Mouse (Mus musculus) embryonic facial prominence, embryonic 13.5 days (tissue): ENCODE results near the gene Kndc1. TPM values are rescaled to one million over a fixed set of nuclear protein-coding genes. Genes with fewer than 3 reads are reported as not detected.
A peak's percentile ranks its signal among the peaks of the same experiment; 100 is the strongest.

Source experiments
- ATAC-seq: fragments of 200-750 bp; cut with Nextera tagmentation; 2 replicates; pipeline ENCODE4 v1.8.0; 2017; ENCODE audit warnings: low read depth; ENCODE audit not compliant: insufficient number of reproducible peaks, insufficient read depth, low FRiP score, low TSS enrichment
- H3K27ac ChIP-seq: fragments of 300-500 bp; sonication (generic); 2 replicates; pipeline ENCODE4 v1.5.1; 2015; ENCODE audit warnings: moderate library complexity, mild to moderate bottlenecking, inconsistent platforms
- H3K27me3 ChIP-seq: fragments of 300-500 bp; sonication (generic); 2 replicates; pipeline ENCODE4 v1.6.1; 2015; ENCODE audit warnings: mild to moderate bottlenecking, inconsistent platforms
- H3K36me3 ChIP-seq: fragments of 300-500 bp; sonication (generic); 2 replicates; pipeline ENCODE4 v1.6.1; 2015; ENCODE audit warnings: mild to moderate bottlenecking, inconsistent platforms
- H3K4me1 ChIP-seq: fragments of 300-500 bp; sonication (generic); 2 replicates; pipeline ENCODE4 v1.6.1; 2015; ENCODE audit warnings: inconsistent platforms
- H3K4me2 ChIP-seq: fragments of 300-500 bp; sonication (generic); 2 replicates; pipeline ENCODE4 v1.6.1; 2015; ENCODE audit warnings: moderate library complexity, mild to moderate bottlenecking, inconsistent platforms
- H3K4me3 ChIP-seq: fragments of 300-500 bp; sonication (generic); 2 replicates; pipeline ENCODE4 v1.5.1; 2015; ENCODE audit warnings: mild to moderate bottlenecking, inconsistent platforms
- H3K9ac ChIP-seq: fragments of 300-500 bp; sonication (generic); 2 replicates; pipeline ENCODE4 v1.6.1; 2015; ENCODE audit warnings: mild to moderate bottlenecking, inconsistent platforms
- H3K9me3 ChIP-seq: fragments of 300-500 bp; sonication (generic); 2 replicates; pipeline ENCODE4 v1.6.1; 2016; ENCODE audit warnings: inconsistent platforms
- WGBS: fragments of 180-500 bp; shearing (Covaris S2); methylation state at CpG from one replicate; pipeline ENCODE4 v1.1.7; 2015; ENCODE audit warnings: mixed read lengths; 5-methylcytosine and 5-hydroxymethylcytosine counted together
- polyA plus RNA-seq: library from polyadenylated mRNA; unstranded; fragments of >200 nt; fragmentation: Nextera tagmentation; extraction: Ambion mirVana; gene quantifications from 2 replicates; pipeline ENCODE4 v1.2.1, GENCODE M21; 2015

Kndc1 gene
- polyA plus RNA-seq, result 0.11 and 0.15 TPM in 2 replicates

DNA sequence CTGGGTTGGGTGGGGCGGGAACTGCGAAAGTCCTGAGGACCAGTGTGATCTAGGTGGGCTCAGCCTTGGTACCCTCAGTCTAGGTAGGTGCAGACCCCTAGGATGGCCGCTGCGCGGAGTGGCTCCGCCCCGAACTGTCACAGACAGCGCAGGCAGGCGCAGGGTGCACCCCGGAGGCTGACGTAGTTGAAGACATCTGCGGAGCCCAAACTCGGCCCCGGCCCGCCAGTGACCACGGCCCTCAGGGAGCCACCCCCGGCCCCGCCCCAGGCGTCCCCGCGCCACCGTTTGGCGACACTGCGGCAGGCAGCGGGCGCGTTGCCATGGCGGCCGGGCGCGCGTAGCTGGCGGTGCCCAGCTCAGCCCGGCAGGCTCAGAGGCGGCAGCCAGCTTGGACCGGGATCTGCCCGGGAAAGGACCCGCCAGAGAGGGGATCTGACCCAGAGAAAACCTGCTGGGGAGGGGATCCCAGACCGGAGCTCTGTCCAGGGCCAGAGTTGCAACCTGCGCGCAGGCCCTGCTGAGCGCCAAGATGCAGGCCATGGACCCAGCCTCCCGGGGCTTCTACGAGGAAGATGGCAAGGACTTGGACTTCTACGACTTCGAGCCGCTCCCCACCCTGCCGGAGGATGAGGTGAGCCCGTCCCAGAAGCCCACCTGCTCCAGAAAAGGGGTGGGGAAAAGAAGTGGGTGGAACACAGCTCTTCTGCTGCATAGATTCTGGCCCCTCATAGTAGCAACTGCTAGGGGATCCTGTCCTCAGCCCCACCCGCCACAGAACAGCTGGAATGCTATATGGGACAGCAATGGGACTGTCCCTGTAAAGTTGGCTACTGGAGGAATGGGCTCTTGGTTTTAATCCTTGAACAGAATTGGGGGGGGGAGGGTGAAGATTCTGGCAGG, at the start of gene Kndc1:
Kndc1 (plus strand) TSS at position 42 of the 903 bp plus-strand sequence.
- H3K27me3 ChIP-seq, result peaks cover 81% of the 10 kb centered on the region

DNA sequence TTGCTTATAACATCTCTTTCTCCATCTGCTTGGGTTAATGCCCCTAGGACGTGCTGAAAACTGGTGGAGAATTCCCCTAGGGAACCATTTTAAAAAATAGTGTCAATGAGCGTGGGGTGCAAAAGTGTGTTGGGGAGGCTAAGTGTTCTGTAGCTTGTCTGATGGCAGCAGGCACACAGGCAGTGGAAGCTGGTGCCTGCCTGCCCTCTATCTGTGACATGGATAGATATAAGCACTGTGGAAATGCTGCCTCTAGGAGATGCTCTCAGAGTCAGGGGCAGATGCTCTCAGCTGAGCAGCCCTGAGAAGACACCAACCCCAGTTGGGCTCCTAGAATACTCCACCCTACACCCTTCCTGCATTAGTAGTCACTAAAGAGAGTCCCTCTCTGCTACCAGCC, 49.4 kb upstream of the Kndc1 start:
- H3K4me3 ChIP-seq, result no peak overlapping the region
- no peak for ATAC-seq
- H3K4me1 ChIP-seq, result no peaks in the 10 kb centered on the region
- WGBS, result 75% methylated on average over 2 of the region's 2 CpGs
- H3K36me3 ChIP-seq, result no peaks in the 10 kb centered on the region
- no peak overlapping the region for H3K9ac ChIP-seq
- no peaks in the 10 kb centered on the region for H3K9me3 ChIP-seq
- no peak overlapping the region for H3K27ac ChIP-seq
- H3K4me2 ChIP-seq, result no peak overlapping the region
- no peaks in the 10 kb centered on the region for H3K27me3 ChIP-seq

More for the DNA sequence above, at the start of gene Kndc1:
- H3K27ac ChIP-seq, result no peak within 1 kb of the TSS
- no peaks in the 10 kb centered on the region for H3K9me3 ChIP-seq
- peak within 1 kb of the TSS; percentile 95 for H3K4me2 ChIP-seq
- no peaks in the 10 kb centered on the region for H3K36me3 ChIP-seq
- under 1% methylated on average over 50 of the region's 50 CpGs for WGBS
- ATAC-seq, result no peak
- H3K4me3 ChIP-seq, result peak within 1 kb of the TSS; percentile 51
- peak within 1 kb of the TSS; percentile 67 for H3K9ac ChIP-seq
- H3K4me1 ChIP-seq, result peaks cover 11% of the 10 kb centered on the region; the same call in 1 of the 2 replicates

DNA sequence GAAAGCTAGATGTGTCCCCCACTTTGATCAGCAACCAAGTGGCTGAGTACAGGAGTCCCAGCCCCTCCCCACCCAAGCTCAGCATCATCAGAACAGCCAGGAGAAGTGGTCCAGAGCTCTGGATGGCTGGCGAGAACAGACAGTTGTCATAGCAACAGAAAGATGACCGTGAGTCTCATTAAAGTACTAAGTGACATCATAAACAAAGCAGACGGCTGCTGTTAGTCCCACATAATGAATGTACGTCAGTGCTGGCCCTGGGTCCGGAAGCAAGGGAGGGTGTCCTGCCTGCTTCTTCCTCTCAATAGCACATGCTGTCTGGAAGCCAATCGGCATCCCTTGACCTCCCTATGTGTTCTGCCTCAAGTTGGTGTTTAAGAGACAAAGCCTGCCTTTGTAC, 44.3 kb upstream of the Kndc1 start:
- Histone ChIP-seq H3K4me3 (no peak overlapping the region), H3K9ac (no peak overlapping the region), H3K4me2 (no peak overlapping the region), H3K27me3 (no peaks in the 10 kb centered on the region; the same call in 1 of the 2 replicates), H3K36me3 (no peaks in the 10 kb centered on the region), H3K9me3 (no peaks in the 10 kb centered on the region), H3K27ac (no peak overlapping the region), H3K4me1 (no peaks in the 10 kb centered on the region)
- ATAC-seq, result no peak
- 20% methylated on average over 6 of the region's 6 CpGs for WGBS

DNA sequence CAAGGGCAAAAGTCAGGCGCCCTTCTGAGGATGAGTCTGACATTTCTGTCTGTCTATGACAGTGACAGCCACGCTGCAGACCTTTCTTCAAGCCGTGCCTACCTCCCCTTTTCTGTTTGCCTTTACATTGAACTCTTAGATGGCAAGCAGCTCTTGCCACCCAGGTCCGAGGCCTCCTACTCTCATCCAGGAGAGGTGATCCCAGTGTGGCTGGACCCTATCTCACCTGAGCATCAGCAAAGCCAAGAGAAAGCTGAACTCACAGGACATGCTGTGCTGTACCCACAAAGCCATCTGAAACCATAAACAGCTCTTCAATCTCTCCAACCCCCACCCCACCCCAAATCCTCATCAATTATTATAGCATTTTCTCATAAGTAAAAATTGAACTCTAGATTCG, 43.8 kb upstream of the Kndc1 start:
- no peaks in the 10 kb centered on the region for H3K36me3 ChIP-seq
- H3K4me2 ChIP-seq, result no peak overlapping the region
- no peak overlapping the region for H3K4me3 ChIP-seq
- ATAC-seq, result no peak
- no peaks in the 10 kb centered on the region; the same call in 1 of the 2 replicates for H3K27me3 ChIP-seq
- WGBS, result 67% methylated on average over 5 of the region's 5 CpGs
- no peaks in the 10 kb centered on the region for H3K9me3 ChIP-seq
- H3K27ac ChIP-seq, result no peak overlapping the region
- no peaks in the 10 kb centered on the region for H3K4me1 ChIP-seq
- H3K9ac ChIP-seq, result no peak overlapping the region

DNA sequence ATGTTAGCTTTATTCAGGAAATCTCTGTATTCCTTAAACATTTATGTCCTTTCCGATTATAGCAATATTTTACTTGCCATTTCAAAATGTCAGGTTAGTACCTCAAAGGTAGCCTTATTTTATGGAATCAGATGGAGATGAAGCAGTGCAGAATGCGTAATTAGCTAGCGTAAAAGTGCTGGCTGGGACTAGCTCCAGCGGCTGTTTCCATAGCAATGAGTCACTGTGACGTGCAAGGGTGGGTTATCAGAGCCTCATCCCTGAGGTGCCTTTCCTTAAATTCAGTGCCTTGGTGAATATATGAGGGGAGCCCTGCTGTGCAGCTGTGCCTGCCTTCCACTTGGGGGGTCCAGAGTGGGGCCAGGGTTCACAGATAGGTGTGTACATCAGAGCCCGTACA, 43.4 kb upstream of the Kndc1 start:
- 59% methylated on average over 6 of the region's 6 CpGs for WGBS
- Histone ChIP-seq H3K4me1 (no peaks in the 10 kb centered on the region), H3K4me3 (no peak overlapping the region), H3K27me3 (no peaks in the 10 kb centered on the region; the same call in 1 of the 2 replicates), H3K36me3 (no peaks in the 10 kb centered on the region), H3K9me3 (no peaks in the 10 kb centered on the region), H3K9ac (no peak overlapping the region), H3K4me2 (no peak overlapping the region), H3K27ac (no peak overlapping the region)
- ATAC-seq, result no peak

DNA sequence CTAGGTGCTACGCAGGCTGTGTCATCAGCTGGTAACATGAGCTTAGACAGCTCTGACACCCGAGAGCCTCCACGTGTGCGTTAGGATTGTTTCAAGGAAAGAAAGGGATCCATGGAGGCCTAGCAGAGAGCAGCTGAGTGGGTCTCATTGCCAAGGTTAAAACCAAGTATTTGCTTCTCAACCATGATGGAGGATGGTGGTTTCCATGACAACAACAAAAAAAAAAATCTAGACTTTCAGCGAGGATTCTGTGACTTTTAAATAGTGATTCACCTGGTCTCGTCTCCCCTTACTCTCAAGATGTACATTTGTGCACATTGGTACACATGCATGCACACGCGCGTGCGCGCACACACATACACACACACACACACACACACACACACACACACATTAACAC, 39.2 kb upstream of the Kndc1 start:
- H3K4me1 ChIP-seq, result no peaks in the 10 kb centered on the region
- no peak overlapping the region for H3K27ac ChIP-seq
- no peak overlapping the region for H3K9ac ChIP-seq
- H3K4me2 ChIP-seq, result no peak overlapping the region
- H3K4me3 ChIP-seq, result no peak overlapping the region
- no peak for ATAC-seq
- no peaks in the 10 kb centered on the region for H3K9me3 ChIP-seq
- WGBS, result 68% methylated on average over 11 of the region's 11 CpGs
- no peaks in the 10 kb centered on the region; the same call in 1 of the 2 replicates for H3K27me3 ChIP-seq
- H3K36me3 ChIP-seq, result no peaks in the 10 kb centered on the region

DNA sequence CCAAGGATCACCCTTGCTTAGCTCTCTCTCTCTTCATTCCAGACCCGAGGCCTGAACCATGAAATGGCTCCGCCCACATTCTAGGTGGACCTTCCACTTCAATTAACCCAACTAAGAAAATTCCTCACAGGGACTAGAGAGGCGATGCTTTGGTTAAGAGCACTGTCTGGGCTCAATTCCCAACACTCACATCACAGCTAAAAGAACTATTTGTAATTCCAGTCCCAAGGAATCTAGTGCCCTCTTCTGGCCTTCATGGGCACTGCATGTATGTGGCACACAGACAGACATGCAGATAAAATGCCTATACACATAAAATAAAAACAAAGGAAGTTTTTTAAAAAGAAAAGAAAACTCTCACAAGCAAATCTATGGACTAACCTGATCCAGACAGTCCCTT, 33.1 kb upstream of the Kndc1 start:
- H3K4me3 ChIP-seq, result no peak overlapping the region
- 20% methylated on average over 3 of the region's 3 CpGs for WGBS
- H3K27me3 ChIP-seq, result no peaks in the 10 kb centered on the region
- no peaks in the 10 kb centered on the region for H3K4me1 ChIP-seq
- no peaks in the 10 kb centered on the region for H3K36me3 ChIP-seq
- no peak for ATAC-seq
- no peak overlapping the region for H3K4me2 ChIP-seq
- no peak overlapping the region for H3K9ac ChIP-seq
- no peak overlapping the region for H3K27ac ChIP-seq
- no peaks in the 10 kb centered on the region for H3K9me3 ChIP-seq

DNA sequence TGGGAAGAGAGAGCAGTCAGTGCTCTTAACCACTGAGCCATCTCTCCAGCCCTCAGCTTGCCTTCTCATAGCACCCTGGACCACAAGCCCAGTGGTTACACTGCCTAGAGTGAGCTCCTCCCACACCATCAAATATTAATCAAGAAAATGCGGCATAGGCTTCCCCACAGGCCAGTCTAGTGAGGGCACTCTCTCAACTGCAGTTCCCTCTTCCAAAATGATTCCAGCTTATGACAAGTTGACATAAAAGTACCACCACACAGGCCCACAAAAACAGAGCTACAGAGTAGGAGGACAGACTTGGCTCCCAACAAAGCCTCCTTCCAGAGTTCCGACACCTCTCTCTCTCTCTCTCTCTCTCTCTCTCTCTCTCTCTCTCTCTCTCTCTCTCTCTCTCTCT, 31.4 kb upstream of the Kndc1 start:
- WGBS, result 71% methylated on average over 2 of the region's 2 CpGs
- Histone ChIP-seq H3K9ac (no peak overlapping the region), H3K27me3 (no peaks in the 10 kb centered on the region)

DNA sequence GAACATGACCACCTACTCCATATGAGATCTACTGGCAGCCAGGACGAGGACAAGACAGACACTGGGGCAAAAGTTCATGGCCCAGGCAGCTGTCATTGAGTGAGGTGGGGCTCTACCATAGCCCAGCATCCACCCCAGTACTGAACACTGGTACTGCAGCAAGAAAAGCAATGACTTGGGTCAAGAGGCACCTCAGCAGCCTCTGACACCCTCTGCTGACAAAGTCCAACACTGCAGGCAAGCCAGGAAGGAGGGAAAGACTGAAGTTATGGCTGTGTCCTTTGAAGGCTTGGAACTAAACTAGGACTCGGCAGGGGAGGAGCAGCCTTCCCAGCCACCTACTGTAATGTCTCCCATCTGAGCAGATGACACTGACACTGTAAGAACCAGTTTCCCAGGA, 30.2 kb upstream of the Kndc1 start:
- no peaks in the 10 kb centered on the region for H3K4me1 ChIP-seq
- no peak for ATAC-seq
- WGBS, result 48% methylated on average over 2 of the region's 2 CpGs
- no peaks in the 10 kb centered on the region for H3K9me3 ChIP-seq
- H3K4me3 ChIP-seq, result no peak overlapping the region
- no peak overlapping the region for H3K9ac ChIP-seq
- H3K27ac ChIP-seq, result no peak overlapping the region
- H3K27me3 ChIP-seq, result no peaks in the 10 kb centered on the region
- no peaks in the 10 kb centered on the region for H3K36me3 ChIP-seq
- H3K4me2 ChIP-seq, result no peak overlapping the region

More for the DNA sequence above, 31.4 kb upstream of the Kndc1 start:
- H3K27ac ChIP-seq, result no peak overlapping the region
- ATAC-seq, result no peak
- no peaks in the 10 kb centered on the region for H3K4me1 ChIP-seq
- no peak overlapping the region for H3K4me3 ChIP-seq
- no peaks in the 10 kb centered on the region for H3K36me3 ChIP-seq
- H3K4me2 ChIP-seq, result no peak overlapping the region
- H3K9me3 ChIP-seq, result no peaks in the 10 kb centered on the region

DNA sequence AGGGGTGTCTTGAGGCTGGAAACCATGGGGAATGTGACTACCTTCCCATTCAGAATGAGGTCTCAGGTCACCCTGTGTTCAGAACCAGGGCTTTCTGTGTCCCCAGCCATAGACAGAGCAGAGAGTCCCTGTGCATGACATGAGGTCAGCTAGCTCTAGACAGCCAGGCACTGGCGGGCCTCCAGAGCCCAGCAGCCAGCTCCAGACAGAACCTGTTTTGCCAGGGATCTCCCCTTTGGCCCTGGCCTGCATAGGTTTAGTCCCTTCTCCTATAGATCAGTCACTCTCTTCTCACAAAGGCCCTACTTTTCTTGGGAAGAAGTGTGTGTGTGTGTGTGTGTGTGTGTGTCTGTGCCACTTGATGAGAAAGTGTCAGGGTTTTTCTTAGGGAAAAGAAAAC, 29.6 kb upstream of the Kndc1 start:
- Histone ChIP-seq H3K4me2 (no peak overlapping the region), H3K27me3 (no peaks in the 10 kb centered on the region), H3K4me1 (no peaks in the 10 kb centered on the region), H3K36me3 (no peaks in the 10 kb centered on the region), H3K9ac (no peak overlapping the region), H3K9me3 (no peaks in the 10 kb centered on the region), H3K27ac (no peak overlapping the region), H3K4me3 (no peak overlapping the region)
- WGBS, result 68% methylated on average over 1 of the region's 1 CpGs
- no peak for ATAC-seq

DNA sequence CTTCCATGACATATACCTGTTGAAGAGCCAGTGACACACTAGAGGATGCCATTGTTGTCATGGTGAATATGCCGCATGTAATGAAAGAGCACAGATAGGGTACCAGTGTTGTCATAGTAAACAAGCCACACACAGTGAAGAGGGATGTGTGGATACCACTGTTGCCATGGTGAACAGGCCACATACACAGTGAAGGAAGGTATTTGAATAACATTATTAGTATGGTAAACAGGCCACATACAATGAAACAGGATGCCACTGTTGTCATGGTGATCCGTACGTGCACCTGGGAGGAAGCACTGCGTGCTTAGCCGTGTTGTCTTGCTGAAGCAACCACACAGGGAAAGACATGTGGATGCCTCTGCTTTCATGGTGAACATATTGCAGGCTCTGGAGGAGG, 23.5 kb upstream of the Kndc1 start:
- no peaks in the 10 kb centered on the region for H3K9me3 ChIP-seq
- ATAC-seq, result no peak
- H3K4me2 ChIP-seq, result no peak overlapping the region
- no peaks in the 10 kb centered on the region for H3K4me1 ChIP-seq
- no peak overlapping the region for H3K4me3 ChIP-seq
- no peaks in the 10 kb centered on the region for H3K27me3 ChIP-seq
- H3K36me3 ChIP-seq, result no peaks in the 10 kb centered on the region
- H3K27ac ChIP-seq, result no peak overlapping the region
- WGBS, result 88% methylated on average over 5 of the region's 5 CpGs
- H3K9ac ChIP-seq, result no peak overlapping the region

DNA sequence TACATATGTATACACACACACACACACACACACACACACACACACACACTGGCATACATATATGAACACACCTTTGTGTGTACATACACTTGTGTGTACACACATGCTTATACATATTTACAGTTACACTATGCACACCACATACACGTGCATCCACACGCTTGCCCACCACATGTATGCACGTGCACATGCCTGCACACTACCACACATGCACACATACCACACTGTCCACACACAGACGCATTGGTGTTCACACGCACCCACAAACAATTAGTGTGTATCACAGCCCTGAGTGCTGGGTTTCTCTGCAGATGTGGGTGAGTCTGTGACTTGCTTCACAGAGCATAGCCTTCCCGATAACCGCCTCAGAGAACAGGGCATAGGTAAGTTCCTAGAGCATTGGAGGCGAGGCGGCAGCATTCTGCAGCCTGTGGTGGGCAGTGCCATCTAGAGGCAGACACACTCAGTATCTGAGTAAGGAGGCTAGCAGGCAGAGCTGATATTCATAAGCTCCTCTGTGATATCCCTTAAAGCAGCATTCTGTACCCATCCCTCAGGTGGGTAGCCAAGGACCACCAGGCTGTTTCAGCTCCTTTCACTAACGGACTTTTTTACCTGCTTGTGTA, 17.2 kb upstream of the Kndc1 start:
- no peaks in the 10 kb centered on the region for H3K9me3 ChIP-seq
- no peak for ATAC-seq
- H3K4me2 ChIP-seq, result no peak overlapping the region
- no peak overlapping the region for H3K9ac ChIP-seq
- H3K36me3 ChIP-seq, result no peaks in the 10 kb centered on the region
- H3K27ac ChIP-seq, result no peak overlapping the region
- H3K27me3 ChIP-seq, result no peaks in the 10 kb centered on the region
- H3K4me3 ChIP-seq, result no peak overlapping the region
- H3K4me1 ChIP-seq, result no peaks in the 10 kb centered on the region
- WGBS, result 66% methylated on average over 10 of the region's 10 CpGs
